Mouse (Mus musculus) neural tube, embryonic 11.5 days (tissue): ENCODE measurements at regions not wholly inside any gene's neighbourhood (a gene's known extent, or its start where the extent isn't known, plus 50 kb on each side); places are given as distances from the start of the nearest gene placed in this dataset.

ENCODE experiments used
- ATAC-seq: fragments of 200-750 bp; cut with Nextera tagmentation; 2 replicates; pipeline ENCODE4 v1.8.0; 2017; ENCODE audit warnings: moderate number of reproducible peaks, mild to moderate bottlenecking, moderate TSS enrichment, moderate library complexity; ENCODE audit not compliant: insufficient read depth, low FRiP score, low TSS enrichment
- DNase-seq: peaks from one replicate; pipeline ENCODE4 v3.0.0-alpha.2; 2015; ENCODE audit warnings: low spot score
- H3K27ac ChIP-seq: fragments of 300-500 bp; sonication (generic); 2 replicates; pipeline ENCODE4 v1.5.1; 2014; ENCODE audit warnings: low read depth, mild to moderate bottlenecking, low read length
- H3K27me3 ChIP-seq: fragments of 300-500 bp; sonication (generic); 2 replicates; pipeline ENCODE4 v1.6.1; 2014; ENCODE audit warnings: mild to moderate bottlenecking, low read length, mixed read lengths; ENCODE audit not compliant: control insufficient read depth, insufficient read depth
- H3K36me3 ChIP-seq: fragments of 300-500 bp; sonication (generic); 2 replicates; pipeline ENCODE4 v1.6.1; 2014; ENCODE audit warnings: mild to moderate bottlenecking, low read length, moderate library complexity, mixed read lengths; ENCODE audit not compliant: control insufficient read depth, insufficient read depth
- H3K4me1 ChIP-seq: fragments of 300-500 bp; sonication (generic); 2 replicates; pipeline ENCODE4 v1.6.1; 2014; ENCODE audit warnings: low read length, mixed read lengths; ENCODE audit not compliant: control insufficient read depth, insufficient read depth
- H3K4me2 ChIP-seq: fragments of 300-500 bp; sonication (generic); 2 replicates; pipeline ENCODE4 v1.6.1; 2014; ENCODE audit warnings: low read depth, mild to moderate bottlenecking, moderate library complexity
- H3K4me3 ChIP-seq: fragments of 300-500 bp; sonication (generic); 2 replicates; pipeline ENCODE4 v1.5.1; 2014; ENCODE audit warnings: low read depth, low read length
- H3K9ac ChIP-seq: fragments of 300-500 bp; sonication (generic); 2 replicates; pipeline ENCODE4 v1.6.1; 2014; ENCODE audit warnings: mild to moderate bottlenecking, low read length
- H3K9me3 ChIP-seq: fragments of 300-500 bp; sonication (generic); 2 replicates; pipeline ENCODE4 v1.6.1; 2016; ENCODE audit warnings: low read length; ENCODE audit not compliant: control insufficient read depth
- WGBS: fragments of 180-500 bp; shearing (Covaris S2); extraction: QIAGEN DNeasy Blood & Tissue Kit; methylation state at CpG from one replicate; pipeline ENCODE4 v1.1.7; 2014; 5-methylcytosine and 5-hydroxymethylcytosine counted together

DNA sequence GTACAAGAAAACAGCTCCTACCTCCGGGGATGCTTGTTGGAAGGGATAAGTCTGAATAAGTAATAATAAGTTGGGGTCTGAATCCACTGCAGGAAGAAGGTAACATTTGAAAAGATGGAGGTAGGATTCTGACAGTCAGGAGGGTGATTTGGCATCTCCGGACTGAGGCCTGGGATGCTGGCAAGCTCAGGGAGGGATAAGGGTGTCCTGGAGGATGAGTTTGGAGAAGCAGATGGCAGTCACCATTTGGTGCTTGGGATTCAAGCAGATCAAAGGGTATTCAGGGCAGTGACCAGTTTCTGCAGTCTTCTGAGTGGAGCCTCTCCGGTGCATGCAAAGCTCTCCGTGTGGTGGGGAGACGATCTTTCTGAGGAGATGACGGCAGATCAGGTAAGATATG is 62.9 kb upstream of the Gm2310 start:
- WGBS: 47% methylated on average over 6 of the region's 6 CpGs
- Histone ChIP-seq H3K4me3 (no peak overlapping the region), H3K27ac (no peak overlapping the region), H3K36me3 (no peaks in the 10 kb centered on the region), H3K27me3 (no peaks in the 10 kb centered on the region), H3K4me1 (no peaks in the 10 kb centered on the region), H3K9me3 (no peaks in the 10 kb centered on the region), H3K4me2 (no peak overlapping the region), H3K9ac (no peak overlapping the region)
- ATAC-seq: no peak
- no peak for DNase-seq

DNA sequence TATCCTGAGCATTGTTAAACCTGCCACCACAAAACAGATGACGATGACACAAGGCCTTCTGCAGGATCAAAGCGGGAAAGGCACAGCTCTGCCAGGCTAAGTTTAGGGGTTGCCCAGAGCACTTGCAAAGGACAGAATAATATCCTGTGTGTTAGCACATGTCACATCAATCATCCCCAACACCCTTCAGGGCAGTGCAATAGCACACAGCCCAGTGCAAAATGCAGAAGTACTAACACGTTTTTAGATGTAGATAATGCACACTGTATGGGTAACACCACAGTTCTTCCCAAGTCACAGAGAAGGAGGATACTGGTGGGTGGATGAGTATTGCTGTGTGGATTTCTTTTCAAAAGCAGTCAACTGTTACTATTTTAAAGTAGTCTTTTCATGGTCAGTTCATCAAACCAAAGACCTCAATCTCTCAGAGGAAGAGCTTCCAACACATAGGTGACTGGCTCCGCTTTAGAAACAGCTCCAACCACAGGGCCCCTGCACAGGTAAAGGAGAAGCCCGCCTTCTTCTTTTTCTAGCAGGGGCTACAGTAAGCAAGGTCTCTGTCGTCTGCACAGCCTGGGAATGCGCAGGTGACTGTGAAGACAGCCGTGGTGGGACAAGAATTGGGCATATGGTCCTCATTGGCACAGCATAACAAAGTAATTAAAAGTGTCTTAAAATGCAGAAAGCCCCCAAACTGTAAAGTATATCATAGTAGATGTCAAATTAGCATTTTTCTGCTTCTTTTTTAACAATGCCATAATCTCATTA is 61.6 kb upstream of the Gm2310 start:
- Histone ChIP-seq H3K9ac (no peak overlapping the region), H3K4me2 (no peak overlapping the region), H3K36me3 (no peaks in the 10 kb centered on the region), H3K4me3 (no peak overlapping the region), H3K9me3 (no peaks in the 10 kb centered on the region), H3K4me1 (no peaks in the 10 kb centered on the region), H3K27me3 (no peaks in the 10 kb centered on the region), H3K27ac (no peak overlapping the region)
- ATAC-seq (no peak), DNase-seq (no peak)
- 51% methylated on average over 8 of the region's 8 CpGs for WGBS

DNA sequence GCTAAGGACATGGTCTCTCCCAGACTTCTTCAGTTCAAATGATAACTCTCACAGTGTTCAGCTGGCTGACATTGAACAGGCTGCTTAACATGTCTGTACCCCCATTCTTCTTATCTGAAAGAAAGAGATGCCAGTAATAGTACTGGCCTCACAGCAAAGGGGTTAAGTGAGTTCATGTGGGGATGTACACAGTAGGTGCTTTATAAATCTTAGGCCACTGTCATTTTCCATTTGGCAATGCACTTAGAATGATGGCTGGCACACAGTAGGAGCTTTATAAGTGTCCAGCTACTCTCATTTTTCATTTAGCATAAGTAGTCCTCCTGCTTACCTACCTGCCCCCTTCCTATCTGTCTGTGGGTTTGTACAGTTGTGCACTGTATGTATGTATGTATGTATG is 60.3 kb upstream of the Gm2310 start:
- no peaks in the 10 kb centered on the region for H3K4me1 ChIP-seq
- no peak for ATAC-seq
- H3K27ac ChIP-seq: no peak overlapping the region
- H3K27me3 ChIP-seq: no peaks in the 10 kb centered on the region
- no peaks in the 10 kb centered on the region for H3K9me3 ChIP-seq
- no peak overlapping the region for H3K4me2 ChIP-seq
- H3K36me3 ChIP-seq: no peaks in the 10 kb centered on the region
- DNase-seq: no peak
- H3K9ac ChIP-seq: no peak overlapping the region
- no peak overlapping the region for H3K4me3 ChIP-seq

DNA sequence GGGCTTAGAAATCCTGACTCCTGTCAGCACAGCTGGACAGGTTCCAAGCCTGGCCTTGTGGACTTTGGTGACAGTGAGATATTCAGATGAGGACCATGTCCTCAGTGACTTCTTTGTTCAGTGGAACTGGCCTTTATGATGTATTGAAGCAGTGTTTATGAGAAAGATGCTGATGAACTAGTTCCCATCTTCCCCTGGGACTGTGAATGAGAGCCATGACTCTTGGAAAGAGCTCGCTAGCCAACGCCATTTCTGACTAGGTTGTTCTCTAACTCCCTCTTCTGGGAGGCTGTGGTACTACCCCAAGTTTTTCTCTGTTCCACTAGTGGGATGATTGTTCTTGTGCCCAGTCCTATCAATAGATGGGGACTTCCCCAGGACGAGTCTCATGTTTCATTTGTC is 57.7 kb upstream of the Gm2310 start:
- Histone ChIP-seq H3K36me3 (no peaks in the 10 kb centered on the region), H3K9me3 (no peaks in the 10 kb centered on the region)
- ATAC-seq: no peak

DNA sequence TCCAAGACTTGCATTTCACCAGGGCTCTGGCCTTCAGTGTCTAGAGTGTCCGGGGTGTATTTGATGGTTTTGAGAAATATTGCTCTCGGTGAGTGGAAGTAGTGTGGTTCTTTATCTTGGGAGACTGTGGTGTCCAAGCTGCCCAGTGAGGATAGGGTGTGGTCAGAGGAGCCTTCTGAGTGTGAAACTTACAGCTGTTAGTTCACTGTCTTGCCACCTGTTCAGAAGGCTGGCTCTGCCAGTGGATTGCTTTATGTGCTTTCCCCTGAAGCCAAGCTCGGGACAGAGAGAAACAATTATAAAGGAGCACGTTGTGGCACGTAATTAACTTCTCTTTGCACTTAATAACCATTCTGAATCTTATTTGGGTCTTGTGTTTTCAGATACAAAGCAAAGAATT is 57.2 kb upstream of the Gm2310 start:
- Histone ChIP-seq H3K4me1 (no peaks in the 10 kb centered on the region), H3K27ac (no peak overlapping the region), H3K9me3 (no peaks in the 10 kb centered on the region), H3K4me2 (no peak overlapping the region), H3K36me3 (no peaks in the 10 kb centered on the region), H3K27me3 (no peaks in the 10 kb centered on the region), H3K9ac (no peak overlapping the region), H3K4me3 (no peak overlapping the region)
- WGBS: 73% methylated on average over 5 of the region's 5 CpGs
- DNase-seq (no peak), ATAC-seq (no peak)

More for the DNA sequence above, 57.7 kb upstream of the Gm2310 start:
- no peaks in the 10 kb centered on the region for H3K4me1 ChIP-seq
- H3K4me2 ChIP-seq: no peak overlapping the region
- no peak overlapping the region for H3K9ac ChIP-seq
- no peak overlapping the region for H3K27ac ChIP-seq
- DNase-seq: no peak
- H3K27me3 ChIP-seq: no peaks in the 10 kb centered on the region
- WGBS: 12% methylated on average over 3 of the region's 3 CpGs
- no peak overlapping the region for H3K4me3 ChIP-seq

DNA sequence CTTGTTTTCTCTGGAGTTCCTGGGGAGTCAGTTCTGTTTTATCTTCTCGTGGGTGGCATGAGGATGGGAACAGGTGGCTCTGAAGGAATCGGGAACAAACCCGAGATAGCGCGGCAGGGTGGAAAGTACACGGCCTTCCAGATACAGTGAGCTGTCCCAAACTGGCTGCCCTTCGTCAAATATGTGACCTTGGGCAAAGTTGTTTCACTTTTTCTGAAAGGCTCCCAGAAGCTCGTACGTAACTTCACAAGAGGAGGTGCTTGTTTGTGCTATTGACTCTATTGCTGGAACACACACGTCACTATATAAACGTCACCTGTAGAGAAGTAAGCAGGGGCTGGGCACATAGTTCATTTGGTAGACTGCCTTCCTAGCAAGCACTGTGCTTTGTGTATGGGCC is 49.9 kb upstream of the Gm2310 start:
- H3K4me2 ChIP-seq: peak overlapping the region; percentile 94
- ATAC-seq (peak; percentile 10), DNase-seq (no peak)
- no peak overlapping the region for H3K9ac ChIP-seq
- H3K27me3 ChIP-seq: no peaks in the 10 kb centered on the region
- H3K9me3 ChIP-seq: no peaks in the 10 kb centered on the region
- H3K36me3 ChIP-seq: no peaks in the 10 kb centered on the region
- H3K27ac ChIP-seq: no peak overlapping the region
- 5% methylated on average over 11 of the region's 11 CpGs for WGBS
- no peaks in the 10 kb centered on the region for H3K4me1 ChIP-seq
- peak overlapping the region; percentile 50 for H3K4me3 ChIP-seq
